Mouse (Mus musculus) heart, adult 2 months (tissue): ENCODE measurements at regions not wholly inside any gene's neighbourhood (a gene's known extent, or its start where the extent isn't known, plus 50 kb on each side); places are given as distances from the start of the nearest gene placed in this dataset.

Source experiments
- CTCF ChIP-seq: fragments of 200-600 bp; IDR thresholded peaks from 2 replicates; pipeline ENCODE4 v1.8.1; 2022; ENCODE audit warnings: antibody characterized with exemption, mild to moderate bottlenecking, moderate library complexity
- EP300 ChIP-seq: fragments of 200-500 bp; IDR thresholded peaks from 2 replicates; pipeline ENCODE4 v1.6.1; 2011; ENCODE audit warnings: low read depth, low read length, control low read depth; ENCODE audit not compliant: insufficient read depth
- POLR2A ChIP-seq: fragments of 200-500 bp; IDR thresholded peaks from 2 replicates; pipeline ENCODE4 v1.6.1; 2011; ENCODE audit warnings: mild to moderate bottlenecking, low read depth, low read length, control low read depth; ENCODE audit not compliant: insufficient read depth

- TF ChIP-seq CTCF (no peak), POLR2A (no peak), EP300 (no peak)
These were observed 189.3 kb downstream of the Gadd45g start for GRCm38 (mm10) chr13:52035731-52036130.
